Mouse (Mus musculus): ENCODE results near the gene Parp8. TPM values are rescaled to one million over a fixed set of nuclear protein-coding genes. Genes with fewer than 3 reads are reported as not detected.
"Not testable (repeated sequence)": the region's sequence is repeated elsewhere in the genome, so short reads cannot be mapped to it uniquely, and the experiment has no call there.

The Parp8 gene
- total RNA-seq, 1 experiment from 2014 or later, result 14.2 TPM

GRCm38 (mm10) chr13:116962480-116963462 lies 62.6 kb downstream of the Parp8 start:
- DNase-seq, result no peak

- DNase-seq, result no peak
Measured at GRCm38 (mm10) chr13:116958776-116959589, 66.4 kb downstream of the Parp8 start.

- DNase-seq, result no peak
Measured at GRCm38 (mm10) chr13:116957577-116957976, 67.8 kb downstream of the Parp8 start.

GRCm38 (mm10) chr13:116951336-116951735 lies 74.0 kb downstream of the Parp8 start:
- DNase-seq, result no peak

GRCm38 (mm10) chr13:116949527-116949926 lies 75.8 kb downstream of the Parp8 start:
- DNase-seq, result no peak

GRCm38 (mm10) chr13:116949056-116949455 lies 76.3 kb downstream of the Parp8 start:
- no peak for DNase-seq

- DNase-seq, result no peak
Measured at GRCm38 (mm10) chr13:116948299-116948659, 77.1 kb downstream of the Parp8 start.

GRCm38 (mm10) chr13:116947611-116948298 lies 77.6 kb downstream of the Parp8 start:
- DNase-seq, result no peak

GRCm38 (mm10) chr13:116946566-116946965 lies 78.8 kb downstream of the Parp8 start:
- no peak for DNase-seq

GRCm38 (mm10) chr13:116941280-116942015 lies 83.9 kb downstream of the Parp8 start:
- DNase-seq, result no peak

GRCm38 (mm10) chr13:116940761-116941160 lies 84.6 kb downstream of the Parp8 start:
- no peak for DNase-seq

GRCm38 (mm10) chr13:116937019-116937418 lies 88.3 kb downstream of the Parp8 start:
- DNase-seq, result not testable (repeated sequence)

- no peak for DNase-seq
Measured at GRCm38 (mm10) chr13:116917387-116917930, 107.9 kb downstream of the Parp8 start.

- no peak for DNase-seq
Measured at GRCm38 (mm10) chr13:116908284-116908683, 117.1 kb downstream of the Parp8 start.

GRCm38 (mm10) chr13:116903394-116903793 lies 121.9 kb downstream of the Parp8 start:
- DNase-seq, result no peak

GRCm38 (mm10) chr13:116898395-116898794 lies 126.9 kb downstream of the Parp8 start:
- no peak for DNase-seq

- DNase-seq, result no peak
Measured at GRCm38 (mm10) chr13:116897711-116898110, 127.6 kb downstream of the Parp8 start.

- no peak for DNase-seq
Measured at GRCm38 (mm10) chr13:116884422-116884942, 140.9 kb downstream of the Parp8 start.

- DNase-seq, result no peak
Measured at GRCm38 (mm10) chr13:116882226-116882625, 143.1 kb downstream of the Parp8 start.

- DNase-seq, result no peak
Measured at GRCm38 (mm10) chr13:116879580-116880192, 145.7 kb downstream of the Parp8 start.

GRCm38 (mm10) chr13:116870221-116870620 lies 155.1 kb downstream of the Parp8 start:
- no peak for DNase-seq

Measured in adrenal gland, postnatal 25 days (tissue).